Mouse (Mus musculus) layer of hippocampus, postnatal 14 days (tissue): Measurements from ENCODE around the gene Zswim4. TPM values are rescaled to one million over a fixed set of nuclear protein-coding genes. Genes with fewer than 3 reads are reported as not detected.

Experiments used
- DNase-seq, 2 experiments: peaks; one replicate each; pipeline ENCODE4 v3.0.0; 2021 to 2022; ENCODE audit warnings: low spot score in 2 of 2, mixed read lengths in 1 of 2
- total RNA-seq, 2 experiments: library from RNA; stranded (reverse); gene quantifications; 2 replicates each; pipeline ENCODE4 v1.2.3; 2021

The Zswim4 gene
- total RNA-seq, 2 experiments from 2014 or later, result 17.2 to 18.8 TPM

DNA sequence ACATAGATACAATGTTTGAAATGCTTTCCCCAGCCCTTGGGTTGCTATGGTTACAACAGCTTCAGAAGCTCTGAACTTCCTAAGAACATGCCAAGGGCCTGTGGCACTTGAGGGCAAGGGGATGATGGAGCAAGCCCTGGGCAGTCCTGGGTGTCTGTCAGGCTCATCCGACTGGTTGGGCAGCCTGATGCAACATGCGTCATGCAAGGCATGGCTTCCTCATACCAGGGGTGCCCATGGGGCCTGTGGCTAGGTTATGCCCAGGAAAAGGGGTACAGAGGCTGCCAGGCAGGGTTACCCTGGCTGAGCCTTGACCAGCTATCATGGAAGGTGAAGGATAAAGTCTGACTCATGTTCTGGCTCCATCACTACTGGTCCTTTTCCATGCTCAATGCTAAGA, 3.8 kb downstream of the Zswim4 start:
- DNase-seq, result no peak

DNA sequence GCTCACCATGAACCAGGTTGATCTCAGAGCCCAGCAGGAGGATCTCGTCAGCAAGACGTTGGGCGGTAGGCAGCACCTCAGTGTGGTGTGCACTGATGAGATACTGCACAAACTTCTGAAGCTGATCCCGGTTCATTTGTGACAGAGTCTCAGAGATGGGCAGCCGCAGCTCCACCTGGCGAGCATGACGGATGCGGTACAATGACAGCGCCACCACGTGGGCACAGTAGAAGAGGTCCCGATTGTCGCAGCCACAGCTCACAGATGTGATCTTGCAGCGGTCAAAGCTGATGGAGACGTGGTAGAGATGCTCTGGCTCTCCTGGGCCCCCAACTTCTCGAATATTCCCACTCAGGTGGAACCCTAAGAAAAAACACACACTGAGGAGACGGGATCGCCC, 6.1 kb downstream of the Zswim4 start:
- no peak for DNase-seq

DNA sequence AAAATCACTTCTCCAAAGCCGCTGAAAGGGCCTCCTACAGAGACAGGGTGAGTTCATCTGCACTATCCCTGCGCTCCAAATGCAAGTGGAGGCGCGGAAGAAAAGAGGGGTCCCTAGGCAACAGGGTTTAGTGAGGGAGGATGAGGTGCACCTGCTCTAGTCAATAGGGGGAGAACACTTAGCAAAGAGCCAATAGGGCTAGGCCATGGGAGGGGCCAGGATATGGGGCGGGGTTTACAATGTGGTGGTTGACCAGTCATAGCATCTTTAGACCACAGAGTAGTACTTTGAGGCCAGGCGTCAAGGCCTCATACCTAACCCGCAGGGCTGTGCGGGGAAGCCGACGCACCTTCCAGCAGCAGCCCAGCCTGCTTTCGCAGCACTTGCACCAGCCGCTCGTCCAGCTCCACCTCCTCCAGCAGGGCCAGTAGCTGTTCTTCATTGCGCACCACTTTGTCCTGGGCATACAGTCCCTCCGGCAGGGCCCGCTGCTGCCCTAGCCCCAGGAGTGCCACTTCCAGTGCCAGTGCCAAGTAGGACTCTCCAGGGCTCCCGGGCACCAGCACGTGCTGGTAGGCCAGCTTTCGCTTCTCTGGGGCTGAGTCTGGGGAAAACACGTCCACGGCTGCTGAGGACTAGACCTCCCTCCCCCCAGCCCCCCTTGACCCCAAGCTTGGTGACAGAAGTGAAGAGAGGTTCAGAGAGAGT, 13.4 kb downstream of the Zswim4 start:
- DNase-seq, result no peak

DNA sequence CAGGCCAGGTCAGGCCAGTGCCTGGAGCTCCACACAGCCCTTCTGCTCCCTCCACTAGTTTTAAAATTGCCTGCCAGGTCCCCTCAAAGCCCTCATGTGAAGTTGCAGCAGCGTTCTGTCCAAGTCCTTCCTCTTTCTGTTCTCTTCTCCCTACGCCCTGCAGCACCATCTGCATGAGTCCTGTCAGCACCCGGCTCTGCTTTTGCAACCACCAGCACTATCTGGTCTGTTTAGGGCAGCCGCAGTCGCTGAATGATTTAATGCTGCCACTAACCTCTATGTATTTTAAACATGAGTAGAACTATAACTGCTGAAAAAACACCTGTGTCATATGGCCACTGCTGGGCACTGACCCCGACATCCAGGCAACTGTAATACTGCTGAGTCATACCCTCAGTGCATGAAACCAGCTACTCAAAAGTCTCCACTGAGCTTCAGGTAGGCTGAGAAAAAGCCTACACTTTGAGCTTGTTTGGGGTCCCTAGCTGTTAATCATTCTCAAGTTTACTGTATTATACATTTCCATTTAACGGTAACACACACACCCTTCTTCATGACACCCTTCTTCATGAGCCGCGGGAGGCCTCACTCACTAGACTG, 14.2 kb downstream of the Zswim4 start:
- DNase-seq, result no peak

DNA sequence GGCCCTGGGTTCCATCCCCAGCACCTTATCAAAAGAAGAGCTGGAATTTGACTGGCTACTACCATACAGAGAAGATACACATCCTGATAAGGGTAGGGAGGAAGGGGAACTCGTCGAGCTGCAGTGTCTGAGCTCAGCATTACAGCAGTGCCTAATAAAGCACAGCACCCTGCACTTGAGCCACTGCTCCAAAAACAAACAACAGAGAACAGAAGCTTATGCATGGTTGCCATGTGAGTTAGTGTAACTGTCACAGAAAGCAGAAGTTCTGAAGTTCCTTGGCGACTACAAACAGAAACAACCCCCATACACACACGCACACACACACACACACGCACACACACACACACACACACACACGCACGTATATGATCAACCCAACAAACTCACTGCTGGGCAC, 16.8 kb downstream of the Zswim4 start:
- no peak for DNase-seq

DNA sequence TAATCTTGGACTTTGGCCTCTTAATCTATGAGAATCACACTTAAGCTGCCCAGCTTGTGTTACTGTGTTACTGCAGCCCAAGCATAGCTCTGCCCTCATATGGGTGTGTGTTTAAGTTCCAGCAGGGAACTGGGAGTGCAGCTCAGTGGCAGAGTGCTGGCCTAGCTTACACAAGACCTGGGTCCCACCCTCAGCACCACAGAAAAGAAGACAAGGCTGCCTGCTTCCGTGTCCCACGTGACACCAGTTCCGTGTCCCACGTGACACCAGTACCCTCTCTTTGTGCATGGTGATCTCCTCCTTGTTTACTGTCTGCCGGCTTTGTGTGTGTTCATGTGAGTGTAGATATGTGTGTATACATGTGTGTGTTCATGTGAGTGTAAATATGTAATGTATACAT, 18.7 kb downstream of the Zswim4 start:
- DNase-seq, result no peak

DNA sequence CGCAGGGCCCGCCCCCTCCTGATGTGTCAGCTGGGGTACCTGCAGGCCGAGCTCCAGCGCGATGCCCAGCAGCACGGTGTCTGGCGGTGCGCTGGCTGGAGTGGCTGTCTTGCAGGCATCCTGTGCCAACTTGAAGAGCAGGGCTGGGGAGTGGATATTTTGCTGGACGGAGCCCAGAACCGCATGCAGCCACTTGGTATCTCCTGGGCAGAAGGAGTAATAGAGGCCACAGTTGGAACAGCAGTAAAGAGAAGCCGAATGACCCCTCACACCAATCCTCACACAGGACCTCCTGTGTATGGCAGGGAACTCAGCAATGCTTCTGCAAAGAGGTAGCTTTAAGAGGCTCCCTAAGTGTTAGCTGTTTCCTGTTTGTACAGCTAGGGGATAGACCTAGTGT, 19.6 kb downstream of the Zswim4 start:
- no peak for DNase-seq

DNA sequence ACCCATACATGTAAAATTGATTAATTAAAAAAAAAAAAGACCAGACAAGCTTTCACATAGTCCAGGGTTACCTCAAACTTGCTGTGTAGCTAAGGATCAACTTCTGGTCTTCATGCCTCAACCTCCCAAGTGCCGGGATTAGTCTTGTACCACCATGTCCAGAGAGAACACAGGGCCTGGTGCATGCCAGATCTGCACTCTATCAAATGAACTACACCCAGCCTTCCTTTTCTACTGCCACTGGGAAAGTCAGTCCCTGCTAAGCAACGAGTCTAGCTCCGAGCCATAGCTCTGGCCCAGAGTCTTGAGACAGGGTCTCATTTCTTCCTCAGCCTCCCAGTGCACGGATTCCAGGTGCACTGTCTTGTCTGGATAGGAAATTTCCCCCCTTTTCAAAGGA, 23.6 kb downstream of the Zswim4 start:
- DNase-seq, result no peak

DNA sequence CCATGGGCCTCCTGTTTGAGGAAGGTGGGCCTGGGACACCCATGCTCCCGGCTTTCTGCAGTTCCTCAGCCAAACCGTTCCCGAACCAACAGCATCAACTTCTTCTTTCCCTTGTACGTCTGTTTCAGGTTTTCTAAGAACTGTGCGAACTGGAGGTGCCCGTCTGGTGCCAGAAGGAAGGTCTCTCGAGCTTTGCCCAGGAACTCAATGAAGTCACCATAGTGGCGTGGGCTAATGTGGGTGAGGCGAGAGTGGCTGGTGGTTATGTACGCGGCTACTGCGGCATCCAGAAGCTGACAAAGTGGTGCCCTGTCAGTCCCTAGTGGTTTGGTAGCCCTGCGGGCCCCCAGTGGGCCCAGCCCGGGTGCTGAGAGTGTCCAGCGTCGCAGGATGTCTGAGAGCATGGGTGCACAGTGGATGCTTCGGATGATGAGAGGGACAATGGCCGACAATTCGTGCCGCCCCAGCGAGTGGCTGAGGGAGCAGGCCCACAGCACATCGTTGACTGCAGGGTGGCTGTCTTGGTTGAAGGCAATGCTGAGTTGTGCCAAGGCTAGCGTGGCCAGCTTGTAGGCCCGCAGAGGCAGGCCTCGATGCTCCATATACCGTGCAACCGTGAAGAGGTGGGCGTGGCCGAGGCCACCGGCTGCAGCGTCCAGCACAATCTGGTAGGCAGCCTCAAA, 24.8 kb downstream of the Zswim4 start:
- no peak for DNase-seq

DNA sequence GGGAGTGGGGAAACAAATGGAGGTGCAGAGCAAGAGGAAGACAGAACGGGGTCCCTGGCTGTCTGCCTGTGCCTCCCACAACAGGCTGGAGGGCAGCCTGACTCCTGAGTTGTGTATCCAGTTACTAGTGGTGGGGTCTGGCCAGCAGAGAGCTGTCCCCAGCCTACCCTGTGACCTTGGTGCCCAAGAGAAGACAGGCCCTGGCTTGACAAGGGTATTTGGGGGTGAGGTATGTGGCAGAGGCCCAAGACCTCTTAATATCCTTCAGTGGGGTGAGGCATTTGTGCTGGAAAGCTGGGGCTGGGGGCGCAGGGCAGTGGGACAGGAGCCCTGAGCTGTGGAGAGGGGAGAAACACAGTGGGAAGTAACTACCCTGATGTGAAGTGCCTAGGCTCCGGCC, 25.7 kb downstream of the Zswim4 start:
- DNase-seq, result no peak

DNA sequence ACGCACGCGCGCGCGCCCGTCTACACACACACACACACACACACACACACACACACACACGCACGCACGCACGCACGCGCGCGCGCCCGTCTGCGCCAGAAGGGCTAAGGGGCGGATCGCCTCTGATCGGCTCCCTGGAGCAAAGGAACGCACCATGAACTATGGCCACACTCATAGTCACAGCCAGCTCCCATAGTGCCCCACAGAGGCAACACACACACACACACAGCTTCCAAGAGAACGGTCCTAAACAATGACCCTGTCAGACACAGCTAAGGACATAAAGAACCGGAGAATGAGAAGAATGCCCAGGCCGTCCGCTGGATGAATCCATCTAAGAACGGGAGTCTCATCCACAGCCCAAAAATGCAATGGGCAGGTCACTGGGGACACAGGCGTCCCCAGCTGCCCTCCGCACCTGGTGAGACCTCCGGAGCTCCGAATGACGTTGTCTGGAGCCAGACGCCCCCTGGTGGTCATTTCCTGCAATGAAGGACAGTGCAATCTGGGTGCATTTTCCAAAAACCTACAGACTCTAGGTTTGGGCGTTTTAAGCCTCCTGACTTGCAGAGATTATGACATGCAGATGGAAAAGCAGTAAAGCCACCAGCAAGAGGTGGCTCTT, 26.6 kb downstream of the Zswim4 start:
- peak; percentile 80 to 82 for DNase-seq

DNA sequence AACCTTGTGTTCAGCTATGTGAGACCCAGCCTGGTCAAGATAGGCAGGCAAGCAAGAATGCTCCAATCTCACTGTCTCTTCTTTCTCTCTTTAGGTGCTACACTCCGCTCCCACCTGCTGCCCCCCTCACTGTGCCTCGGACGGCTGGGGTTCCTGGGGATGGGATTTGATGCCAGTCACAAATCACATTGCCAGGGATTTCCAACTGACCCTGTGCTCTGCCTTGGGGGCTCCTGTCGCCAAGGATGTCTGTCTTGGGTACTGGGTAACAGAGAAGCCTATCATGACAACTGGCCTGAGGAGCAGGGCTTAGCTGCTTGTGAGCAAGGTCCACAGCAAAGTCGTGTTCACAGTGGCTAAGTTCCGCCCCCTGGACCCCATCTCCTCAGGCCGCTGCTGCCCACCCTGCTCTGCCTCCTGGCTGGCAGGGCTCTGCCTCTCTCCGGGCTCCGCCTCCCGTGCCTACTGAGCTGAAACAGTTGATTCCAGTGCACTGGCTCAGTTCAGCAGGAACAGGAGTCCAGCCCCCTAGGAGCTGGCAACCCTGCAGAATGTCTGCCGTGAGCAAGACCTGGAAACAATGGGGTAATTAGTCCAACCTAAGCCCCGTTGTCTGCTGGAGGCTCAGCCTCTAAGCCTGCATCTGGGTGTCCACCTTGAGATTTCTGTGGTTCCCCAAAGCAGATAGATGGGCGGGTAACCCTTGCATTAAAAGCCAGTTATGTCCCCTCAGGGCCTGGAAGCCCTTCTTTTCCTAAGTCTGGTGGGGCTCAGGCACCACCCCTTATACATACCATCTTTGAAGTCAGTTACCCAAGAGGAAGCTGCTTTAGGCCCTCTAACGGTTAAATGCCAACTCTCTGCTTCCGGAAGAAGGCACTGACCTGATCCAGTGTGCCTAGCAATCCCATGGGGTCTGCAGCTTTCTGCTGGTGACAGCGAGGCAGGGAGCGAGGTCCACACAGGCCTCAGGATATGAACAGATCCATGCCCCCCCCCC, 28.2 kb downstream of the Zswim4 start:
- DNase-seq, result no peak

DNA sequence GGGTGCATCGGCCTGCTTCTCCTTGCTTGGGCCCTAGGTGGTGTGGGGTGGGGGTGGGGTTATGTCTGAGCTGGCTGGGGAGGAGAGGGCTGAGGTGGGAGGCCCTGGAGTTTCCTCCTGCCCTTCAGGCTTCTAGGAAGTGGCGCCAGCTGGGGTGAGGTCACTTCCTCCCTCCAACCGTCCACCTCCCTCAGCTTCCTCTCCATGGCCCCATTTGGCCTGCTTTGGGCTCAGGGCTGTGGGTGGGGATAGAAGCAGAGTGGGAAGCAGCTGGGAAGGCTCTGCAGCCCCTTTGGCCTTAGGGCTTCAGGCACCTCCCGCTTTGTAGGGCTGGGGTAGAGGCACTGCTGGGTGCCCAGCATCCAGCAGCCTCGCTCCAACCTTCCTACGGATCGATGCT, 29.0 kb downstream of the Zswim4 start:
- DNase-seq, result no peak

DNA sequence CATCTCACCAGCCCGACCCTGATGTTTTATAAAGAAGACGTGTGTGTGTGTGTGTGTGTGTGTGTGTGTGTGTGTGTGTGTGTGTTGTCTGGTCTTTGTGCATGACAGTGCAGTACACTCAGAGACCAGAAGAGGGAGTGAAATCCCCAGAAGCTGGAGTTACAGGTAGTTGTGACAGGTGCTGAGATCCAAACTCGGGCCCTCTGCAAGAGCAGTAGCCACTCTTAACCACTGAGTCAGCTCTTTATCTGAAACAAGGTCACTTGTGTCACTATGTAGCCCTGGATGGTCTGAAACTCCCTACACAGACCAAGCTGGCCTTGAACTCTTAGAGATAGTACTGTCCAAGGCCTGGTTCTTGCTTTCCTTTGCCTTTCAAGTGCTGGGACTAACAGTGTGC, 30.2 kb downstream of the Zswim4 start:
- no peak for DNase-seq

DNA sequence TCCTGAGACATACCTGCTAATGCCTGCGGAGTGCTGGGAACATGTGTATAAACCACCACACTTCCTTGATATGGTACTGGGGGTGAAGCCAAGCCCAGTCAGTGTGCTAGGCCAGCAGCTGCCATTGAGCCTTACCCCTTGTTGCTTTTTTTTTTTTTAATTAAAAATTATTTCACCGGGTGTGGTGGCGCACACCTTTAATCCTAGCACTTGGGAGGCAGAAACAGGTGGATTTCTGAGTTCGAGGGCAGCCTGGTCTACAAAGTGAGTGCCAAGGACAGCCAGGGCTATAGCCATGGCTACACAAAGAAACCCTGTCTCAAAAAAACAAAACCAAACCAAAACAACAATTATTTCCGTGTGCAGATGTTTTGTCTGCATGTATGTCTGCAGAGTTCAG, 31.8 kb downstream of the Zswim4 start:
- no peak for DNase-seq

DNA sequence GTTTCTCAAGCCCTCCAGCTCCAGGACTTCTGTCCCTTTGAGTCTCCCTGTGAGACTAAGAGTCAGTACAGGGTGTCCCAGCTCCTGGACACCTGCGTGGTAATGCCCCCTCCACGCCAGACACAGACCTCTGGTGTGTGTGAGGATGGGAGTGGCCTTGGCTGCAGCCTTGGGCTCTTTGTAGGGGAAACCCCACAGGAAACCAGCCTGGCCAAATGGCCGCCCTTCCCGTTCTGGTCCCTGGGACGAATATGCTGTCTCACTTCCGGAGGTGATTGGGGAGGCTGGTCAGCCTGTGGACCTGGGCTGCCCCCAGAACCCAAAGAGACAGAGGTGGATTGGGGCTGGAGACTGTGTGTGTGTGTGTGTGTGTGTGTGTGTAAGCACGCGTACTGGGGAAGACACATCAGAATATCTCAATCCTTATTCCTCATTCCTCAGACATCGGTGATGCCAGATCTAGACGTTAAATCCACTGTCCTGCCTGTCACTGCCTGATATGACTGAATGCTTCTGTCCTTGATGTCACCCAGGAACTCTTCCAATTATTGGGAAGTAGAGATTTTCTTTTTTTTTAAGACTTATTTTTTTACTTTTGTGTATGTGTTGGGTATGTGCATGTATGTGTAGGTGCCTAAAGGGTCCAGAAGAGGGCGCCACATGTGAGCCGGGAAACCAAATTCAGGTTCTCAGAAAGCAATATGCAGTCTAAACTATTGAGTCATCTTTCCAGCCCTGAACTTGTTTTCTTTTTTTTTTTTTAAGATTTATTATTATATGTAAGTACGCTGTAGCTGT, 32.7 kb downstream of the Zswim4 start:
- no peak for DNase-seq

DNA sequence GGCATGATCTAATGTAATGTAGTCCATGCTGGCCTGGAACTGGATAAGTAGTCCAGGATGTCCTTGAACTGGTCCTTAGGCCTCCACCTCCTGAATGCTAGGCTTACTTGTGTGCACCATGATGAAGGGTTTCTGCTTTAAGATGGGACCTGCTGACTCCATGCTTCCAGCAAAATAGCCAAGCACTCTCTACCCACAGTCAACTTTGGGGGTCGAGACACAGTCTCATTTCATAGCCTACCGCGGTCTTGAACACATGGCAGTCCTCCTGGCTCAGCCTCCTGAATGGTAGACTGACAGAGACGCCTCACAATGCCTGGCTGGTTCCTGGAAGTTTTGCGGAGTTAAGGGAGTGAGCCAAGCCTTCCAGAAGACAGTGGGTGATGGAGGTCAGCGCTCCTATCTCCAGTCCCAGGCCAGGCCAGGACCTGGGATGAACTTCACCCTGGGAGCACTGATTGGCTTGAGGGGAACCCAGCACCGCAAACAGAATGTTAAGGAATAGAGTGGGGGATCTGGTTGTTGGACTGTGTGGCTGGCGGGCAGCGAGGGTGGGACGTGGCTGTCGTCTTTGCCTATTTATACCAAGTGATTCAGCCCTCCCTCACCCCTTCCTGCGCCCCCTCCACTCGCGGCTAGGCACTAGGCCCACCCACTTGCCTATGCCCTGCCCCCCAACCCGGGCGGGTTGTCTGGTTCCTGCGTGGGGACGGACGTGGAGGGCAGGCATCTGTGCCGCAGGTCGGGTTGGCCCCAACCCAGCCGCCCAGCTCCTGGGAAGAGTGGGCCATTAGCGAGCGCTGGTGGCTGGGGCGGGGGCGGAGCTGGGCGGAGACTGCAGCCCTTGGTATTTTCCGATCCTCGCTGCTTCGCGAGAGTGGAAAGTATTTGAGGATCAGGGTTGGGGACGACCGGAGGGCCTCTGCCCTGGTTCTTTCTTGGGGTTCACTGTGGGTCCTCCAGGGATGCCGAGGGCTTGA, 33.6 kb downstream of the Zswim4 start:
- DNase-seq, result peak in 1 of 2 experiments; percentile 61

DNA sequence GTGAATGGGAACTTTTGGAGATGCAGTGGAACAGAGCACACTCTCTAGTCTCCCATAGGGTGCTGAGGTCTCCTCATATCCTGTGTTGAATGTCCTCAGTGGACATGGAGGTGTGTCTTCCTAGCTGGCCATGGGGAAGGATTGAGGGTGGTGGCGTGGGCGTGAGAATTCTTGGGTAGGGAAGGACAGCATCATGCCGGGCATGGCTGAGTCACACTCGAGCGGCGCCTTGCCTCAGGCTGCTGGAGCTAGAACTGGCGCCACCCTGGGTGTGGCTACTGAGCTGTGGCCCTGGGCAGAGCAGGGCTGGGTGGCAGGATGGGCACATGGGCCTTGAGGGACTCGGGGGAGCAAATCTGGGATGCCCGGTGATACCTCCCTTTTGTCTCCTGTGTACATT, 34.4 kb downstream of the Zswim4 start:
- no peak for DNase-seq
